Mouse (Mus musculus): ENCODE data around the gene Cbx7. TPM values are rescaled to one million over a fixed set of nuclear protein-coding genes. Genes with fewer than 3 reads are reported as not detected.

Cbx7 gene
- total and polyA plus RNA-seq, 2 experiments from 2014 or later = 2.9 to 9.5 TPM

- ATAC-seq = no peak
- TF ChIP-seq CTCF (IDR thresholded peaks at IDR 0.05; ENCODE audit: low read depth) = no peak
- peaks cover 6% of the 10 kb centered on the region; the same call in 1 of the 2 replicates for H3K27me3 ChIP-seq (ENCODE audit: insufficient read depth, low read length)
- H3K9me3 ChIP-seq (ENCODE audit: low read length) = no peaks in the 10 kb centered on the region
- no peak overlapping the region for H3K9ac ChIP-seq (replicated peaks; ENCODE audit: low read length)
- DNase-seq (ENCODE audit: low spot score) = no peak
- peak overlapping the region; percentile 83; the same call in 1 of the 2 replicates for H3K4me2 ChIP-seq (ENCODE audit: low read depth, low read length)
- no peaks in the 10 kb centered on the region for H3K36me3 ChIP-seq (ENCODE audit: insufficient read depth, low read length)
- H3K4me1 ChIP-seq (ENCODE audit: insufficient read depth, low read length) = peaks cover 12% of the 10 kb centered on the region; the same call in 1 of the 2 replicates
- 0 out of 2 replicates have a peak overlapping the region, but pooled peaks have one; percentile 73 for H3K4me3 ChIP-seq (ENCODE audit: low read length)
- 25% methylated on average over 6 of the region's 6 CpGs for WGBS
- H3K27ac ChIP-seq = no peak overlapping the region
Measured at GRCm38 (mm10) chr15:80011194-80011593, 40.3 kb upstream of the Cbx7 start.

- Histone ChIP-seq H3K9ac (replicated peaks; ENCODE audit: low read length) (no peak overlapping the region), H3K27ac (no peak overlapping the region), H3K4me2 (ENCODE audit: low read depth, low read length) (peak overlapping the region; percentile 2; the same call in 1 of the 2 replicates), H3K27me3 (ENCODE audit: insufficient read depth, low read length) (peaks cover 6% of the 10 kb centered on the region; the same call in 1 of the 2 replicates), H3K9me3 (ENCODE audit: low read length) (no peaks in the 10 kb centered on the region), H3K36me3 (ENCODE audit: insufficient read depth, low read length) (no peaks in the 10 kb centered on the region), H3K4me1 (ENCODE audit: insufficient read depth, low read length) (peaks cover 9% of the 10 kb centered on the region; the same call in 1 of the 2 replicates), H3K4me3 (ENCODE audit: low read length) (no peak overlapping the region)
- DNase-seq (ENCODE audit: low spot score) = peak; percentile 31
- ATAC-seq = no peak
- TF ChIP-seq CTCF (IDR thresholded peaks at IDR 0.05; ENCODE audit: low read depth) = no peak
- 23% methylated on average over 7 of the region's 7 CpGs for WGBS
Measured at GRCm38 (mm10) chr15:80010182-80010558, 39.3 kb upstream of the Cbx7 start.

- H3K4me2 ChIP-seq (ENCODE audit: low read depth, low read length) = 0 out of 2 replicates have a peak overlapping the region, but pooled peaks have one; percentile 2
- H3K9ac ChIP-seq (replicated peaks; ENCODE audit: low read length) = no peak overlapping the region
- H3K9me3 ChIP-seq (ENCODE audit: low read length) = no peaks in the 10 kb centered on the region
- H3K4me3 ChIP-seq (ENCODE audit: low read length) = no peak overlapping the region
- peaks cover 6% of the 10 kb centered on the region; the same call in 1 of the 2 replicates for H3K27me3 ChIP-seq (ENCODE audit: insufficient read depth, low read length)
- 51% methylated on average over 12 of the region's 12 CpGs for WGBS
- no peaks in the 10 kb centered on the region for H3K36me3 ChIP-seq (ENCODE audit: insufficient read depth, low read length)
- DNase-seq (ENCODE audit: low spot score) (no peak), ATAC-seq (no peak)
- no peak for TF ChIP-seq CTCF (IDR thresholded peaks at IDR 0.05; ENCODE audit: low read depth)
- 0 out of 2 replicates have a peak, but pooled peaks cover 4% of the 10 kb centered on the region for H3K4me1 ChIP-seq (ENCODE audit: insufficient read depth, low read length)
- H3K27ac ChIP-seq = no peak overlapping the region
Measured at GRCm38 (mm10) chr15:80009421-80010181, 38.7 kb upstream of the Cbx7 start.

GRCm38 (mm10) chr15:80008461-80008860 lies 37.5 kb upstream of the Cbx7 start:
- H3K9me3 ChIP-seq (ENCODE audit: low read length) = no peaks in the 10 kb centered on the region
- no peak for TF ChIP-seq CTCF (IDR thresholded peaks at IDR 0.05; ENCODE audit: low read depth)
- no peak overlapping the region for H3K9ac ChIP-seq (replicated peaks; ENCODE audit: low read length)
- H3K36me3 ChIP-seq (ENCODE audit: insufficient read depth, low read length) = no peaks in the 10 kb centered on the region
- H3K4me1 ChIP-seq (ENCODE audit: insufficient read depth, low read length) = no peaks in the 10 kb centered on the region
- H3K27me3 ChIP-seq (ENCODE audit: insufficient read depth, low read length) = peaks cover 2% of the 10 kb centered on the region; the same call in 1 of the 2 replicates
- no peak overlapping the region for H3K4me3 ChIP-seq (ENCODE audit: low read length)
- DNase-seq (ENCODE audit: low spot score) (no peak), ATAC-seq (no peak)
- 88% methylated on average over 6 of the region's 6 CpGs for WGBS
- H3K27ac ChIP-seq = no peak overlapping the region
- H3K4me2 ChIP-seq (ENCODE audit: low read depth, low read length) = no peak overlapping the region

- H3K4me2 ChIP-seq (ENCODE audit: low read depth, low read length) = no peak overlapping the region
- H3K4me1 ChIP-seq (ENCODE audit: insufficient read depth, low read length) = no peaks in the 10 kb centered on the region
- H3K27ac ChIP-seq = no peak overlapping the region
- no peak overlapping the region for H3K9ac ChIP-seq (replicated peaks; ENCODE audit: low read length)
- 75% methylated on average over 7 of the region's 7 CpGs for WGBS
- no peak overlapping the region for H3K4me3 ChIP-seq (ENCODE audit: low read length)
- no peaks in the 10 kb centered on the region for H3K27me3 ChIP-seq (ENCODE audit: insufficient read depth, low read length)
- H3K9me3 ChIP-seq (ENCODE audit: low read length) = no peaks in the 10 kb centered on the region
- no peak for TF ChIP-seq CTCF (IDR thresholded peaks at IDR 0.05; ENCODE audit: low read depth)
- peaks cover 4% of the 10 kb centered on the region; the same call in 1 of the 2 replicates for H3K36me3 ChIP-seq (ENCODE audit: insufficient read depth, low read length)
- DNase-seq (ENCODE audit: low spot score) = no peak
- ATAC-seq = no peak
Measured at GRCm38 (mm10) chr15:80006156-80006555, 35.2 kb upstream of the Cbx7 start.

GRCm38 (mm10) chr15:80005436-80005835 lies 34.5 kb upstream of the Cbx7 start:
- peaks cover 5% of the 10 kb centered on the region; the same call in 1 of the 2 replicates for H3K36me3 ChIP-seq (ENCODE audit: insufficient read depth, low read length)
- no peak overlapping the region for H3K4me2 ChIP-seq (ENCODE audit: low read depth, low read length)
- 76% methylated on average over 10 of the region's 10 CpGs for WGBS
- H3K27ac ChIP-seq = no peak overlapping the region
- DNase-seq (ENCODE audit: low spot score) (no peak), ATAC-seq (no peak)
- no peak for TF ChIP-seq CTCF (IDR thresholded peaks at IDR 0.05; ENCODE audit: low read depth)
- no peak overlapping the region for H3K4me3 ChIP-seq (ENCODE audit: low read length)
- no peak overlapping the region for H3K9ac ChIP-seq (replicated peaks; ENCODE audit: low read length)
- no peaks in the 10 kb centered on the region for H3K27me3 ChIP-seq (ENCODE audit: insufficient read depth, low read length)
- no peaks in the 10 kb centered on the region for H3K4me1 ChIP-seq (ENCODE audit: insufficient read depth, low read length)
- H3K9me3 ChIP-seq (ENCODE audit: low read length) = no peaks in the 10 kb centered on the region

Measured in hindbrain, postnatal 0 days (tissue).